Mouse (Mus musculus) spleen, embryonic (tissue): Measurements from ENCODE around the gene Mum1.

Experiments
- CTCF ChIA-PET: fragments of 350-600 bp; sonication (Branson Sonifier 250); formaldehyde crosslinking; loops from one replicate; lab custom pipeline; 2022; lab: Charles Lee

Mum1 gene

DNA sequence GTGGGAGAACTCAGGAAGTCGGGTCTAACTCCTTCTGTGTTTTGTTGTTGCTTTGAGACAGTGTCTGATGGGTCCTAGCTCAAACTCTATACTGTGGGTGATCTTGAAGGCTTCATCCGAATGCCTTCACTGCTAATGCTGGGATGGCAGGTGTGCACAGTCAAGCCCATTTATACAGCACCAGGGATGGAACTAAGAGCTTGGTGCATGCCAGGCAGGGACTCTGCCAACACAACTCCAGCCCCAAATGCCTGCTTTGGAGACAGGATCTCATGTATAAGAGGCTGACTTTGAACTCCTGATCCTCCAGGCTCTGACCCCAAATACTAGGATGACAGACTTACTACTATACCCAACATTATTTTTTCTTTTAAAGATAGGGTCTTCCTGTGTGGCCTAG lies 23.8 kb downstream of the Mum1 start:
- CTCF ChIA-PET = no interaction called here

GRCm38 (mm10) chr10:80250573-80250972 lies 24.3 kb downstream of the Mum1 start:
- CTCF ChIA-PET = no interaction called here

GRCm38 (mm10) chr10:80252011-80252410 lies 25.8 kb downstream of the Mum1 start:
- CTCF ChIA-PET = no interaction called here

GRCm38 (mm10) chr10:80252493-80253274 lies 26.4 kb downstream of the Mum1 start:
- CTCF ChIA-PET = no interaction called here

- CTCF ChIA-PET = no interaction called here
Measured at GRCm38 (mm10) chr10:80253551-80253950, 27.3 kb downstream of the Mum1 start.

DNA sequence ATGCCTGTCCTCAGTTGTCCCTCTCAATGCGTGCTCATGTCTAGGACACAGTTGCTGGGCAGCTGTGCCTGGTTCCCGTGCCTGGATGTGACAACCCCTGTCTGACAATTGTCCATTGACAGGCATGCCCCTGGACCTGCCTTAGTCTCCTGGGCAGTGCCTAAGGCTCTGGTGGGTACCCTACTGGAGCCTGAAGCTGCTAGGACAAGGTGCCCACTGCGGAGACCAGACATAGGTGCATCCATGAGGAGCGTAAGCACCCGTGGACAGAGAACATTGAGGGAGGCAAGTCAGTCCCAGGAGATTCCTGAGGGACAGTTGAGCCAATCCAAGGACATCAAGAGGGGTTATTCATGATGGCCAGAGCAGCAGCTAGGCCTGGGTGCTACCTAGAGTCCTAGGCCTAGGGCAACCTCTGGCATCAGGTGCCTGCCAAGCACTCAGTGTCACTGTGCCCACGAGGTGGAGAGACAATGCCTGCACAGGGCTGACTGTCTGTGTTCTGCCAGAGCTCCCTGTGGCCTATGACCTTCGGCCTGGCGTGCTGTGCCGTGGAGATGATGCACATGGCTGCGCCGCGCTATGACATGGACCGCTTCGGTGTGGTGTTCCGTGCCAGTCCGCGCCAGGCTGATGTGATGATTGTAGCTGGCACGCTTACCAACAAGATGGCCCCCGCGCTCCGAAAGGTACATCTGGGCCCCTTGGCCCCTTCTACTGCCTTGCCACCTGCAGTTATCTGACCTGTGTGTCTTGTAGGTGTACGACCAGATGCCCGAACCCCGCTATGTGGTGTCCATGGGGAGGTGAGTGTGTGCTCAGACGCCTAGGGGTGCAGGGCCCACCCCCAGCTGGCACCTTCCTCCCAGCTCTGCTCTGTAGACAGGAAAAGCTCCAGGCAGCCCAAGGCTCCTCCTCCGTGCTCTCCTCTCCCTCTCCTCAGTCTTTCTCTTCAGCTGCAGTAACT lies 28.4 kb downstream of the Mum1 start:
- CTCF ChIA-PET = no interaction called here

DNA sequence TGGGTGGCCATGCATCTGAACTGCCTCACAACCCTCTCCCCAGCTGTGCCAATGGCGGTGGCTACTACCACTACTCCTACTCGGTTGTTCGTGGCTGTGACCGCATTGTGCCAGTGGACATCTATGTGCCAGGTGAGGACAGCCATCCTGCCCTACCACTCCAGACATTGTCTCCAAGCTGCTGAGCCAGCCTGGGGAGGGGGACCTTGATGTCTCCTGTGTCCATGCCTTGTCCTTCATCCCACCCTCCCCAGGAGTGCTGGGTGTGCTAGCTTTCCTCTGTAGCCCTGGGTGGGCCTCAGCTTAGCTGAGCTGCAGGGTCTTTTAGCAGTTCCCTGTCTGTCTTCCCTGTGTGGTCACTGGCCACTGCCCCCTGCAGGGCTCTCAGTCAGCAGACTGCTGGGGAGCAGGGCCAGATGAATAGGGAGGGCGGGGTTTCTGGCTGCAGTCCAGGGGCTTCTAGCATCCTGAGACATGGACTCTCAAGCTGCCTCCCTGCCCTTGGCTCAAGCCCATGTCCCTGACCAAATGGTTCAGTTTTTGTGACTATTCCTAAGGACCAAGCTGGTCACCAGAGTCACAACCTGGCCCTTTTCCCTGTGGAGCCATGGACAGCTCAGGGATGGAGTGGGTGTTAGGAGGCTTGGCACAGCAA lies 29.8 kb downstream of the Mum1 start:
- CTCF ChIA-PET = no interaction called here

GRCm38 (mm10) chr10:80257936-80258335 lies 31.7 kb downstream of the Mum1 start:
- CTCF ChIA-PET = interaction anchor here (0.7 kb wide), 1 partner anchor 87 kb away, joined by 6 read pairs; no protein-coding TSS in a partner anchor

DNA sequence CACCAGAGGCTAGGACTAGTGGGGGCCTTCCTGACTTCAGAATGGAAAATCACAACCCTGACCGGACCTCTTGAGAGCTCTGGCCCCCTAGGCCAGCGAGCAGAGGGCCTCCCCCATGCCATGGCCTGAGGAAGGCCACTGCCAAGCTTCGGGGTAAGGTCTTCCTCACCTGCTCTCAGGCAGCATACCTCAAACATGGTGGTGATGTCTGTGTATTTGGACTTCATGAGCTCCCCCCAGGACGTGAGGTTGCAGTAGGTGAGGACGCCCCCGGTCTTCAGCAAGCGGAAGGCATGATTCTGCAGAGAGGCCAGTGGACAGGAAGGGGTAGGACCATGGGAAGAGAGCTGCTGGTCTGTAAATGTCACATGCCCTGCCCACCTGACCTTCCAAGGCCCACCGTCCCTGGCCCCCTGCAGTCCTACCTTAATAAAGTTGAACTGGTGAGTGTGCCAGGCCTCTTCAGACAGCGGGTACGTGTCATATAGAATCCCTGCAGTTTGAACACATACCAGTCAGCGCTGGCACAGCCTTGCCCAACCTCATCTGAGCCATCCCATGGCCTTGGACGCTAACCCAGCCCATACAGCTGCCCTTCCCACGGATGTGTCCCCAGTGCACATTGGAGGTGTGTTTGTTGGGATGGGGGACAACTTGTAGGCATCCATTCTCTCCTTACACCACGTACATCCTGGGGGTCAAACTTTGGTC lies 32.7 kb downstream of the Mum1 start:
- CTCF ChIA-PET = no interaction called here

DNA sequence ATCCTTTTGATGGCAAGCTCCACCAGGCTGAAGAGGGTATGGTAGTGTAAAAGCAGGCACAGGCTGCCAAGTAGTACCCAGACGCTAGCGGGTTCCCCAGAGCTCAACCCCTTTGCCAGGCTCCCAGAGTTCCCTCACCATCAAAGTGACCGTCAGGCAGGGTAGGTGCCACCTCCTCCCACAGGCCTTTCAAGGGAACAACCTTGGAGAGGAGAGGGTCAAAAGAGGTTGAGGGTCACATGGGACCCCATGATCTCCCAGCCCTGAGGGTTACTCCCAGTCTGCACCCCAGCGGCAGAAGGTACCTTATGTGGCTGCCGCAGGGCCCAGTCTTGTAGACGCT lies 33.2 kb downstream of the Mum1 start:
- CTCF ChIA-PET = no interaction called here

- CTCF ChIA-PET = no interaction called here
Measured at GRCm38 (mm10) chr10:80259861-80260641, 33.8 kb downstream of the Mum1 start.

DNA sequence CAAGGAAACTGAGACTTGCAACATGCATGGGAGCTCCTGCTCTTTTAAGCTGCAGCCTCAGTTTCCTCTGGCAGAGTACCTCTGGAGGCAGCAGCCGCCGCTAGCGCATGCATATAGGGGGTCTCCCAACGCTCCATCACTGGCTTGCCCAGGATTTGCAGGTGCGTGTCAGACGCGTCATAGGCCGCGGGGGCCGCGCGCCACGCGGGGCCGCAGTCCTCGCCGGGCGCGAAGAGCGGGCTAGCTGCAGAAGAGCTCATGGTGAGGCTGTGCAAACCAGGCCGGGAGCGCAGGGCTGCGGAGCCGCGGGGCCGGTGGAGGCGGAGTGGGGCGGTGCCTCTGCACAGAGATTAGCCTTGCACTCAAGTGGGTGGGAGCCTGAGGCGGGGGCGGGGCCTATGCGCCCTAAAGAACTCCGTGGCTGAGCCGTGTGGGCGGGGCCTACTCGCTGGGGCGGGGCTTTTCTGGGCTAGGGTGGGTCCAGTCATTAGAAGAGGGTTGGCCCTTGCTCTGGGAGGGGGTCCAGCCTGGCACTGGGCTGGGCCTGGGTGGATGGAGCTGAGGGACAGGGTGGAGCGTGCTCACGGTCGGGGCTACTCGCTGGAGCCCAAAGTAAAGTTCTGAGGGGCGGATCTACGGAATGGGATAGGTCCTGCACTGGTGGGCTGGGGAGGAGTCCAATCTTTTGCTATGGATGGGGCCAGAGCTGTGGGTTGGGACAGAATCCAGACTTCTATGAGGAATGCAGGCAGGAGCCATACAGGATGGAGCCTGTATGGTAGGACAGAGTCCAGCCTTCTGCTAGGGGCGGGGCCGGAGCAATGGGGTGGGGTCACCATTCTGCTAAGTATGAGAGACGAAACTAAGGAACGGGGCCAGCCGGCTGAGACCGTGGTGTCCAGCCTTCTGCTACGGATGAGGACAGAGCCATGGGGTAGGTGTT lies 34.7 kb downstream of the Mum1 start, which contains the start of the genes Gamt and Dazap1:
Gene Gamt, minus strand, starts transcription at position 371 of the 943 bp plus-strand sequence.
Gene Dazap1, plus strand, starts transcription at position 845 of the 943 bp plus-strand sequence.
- CTCF ChIA-PET = interaction anchor here (0.6 kb wide), 1 partner anchor 88 kb away, joined by 4 read pairs; the partner anchor contains the start of gene 1600002K03Rik

GRCm38 (mm10) chr10:80261585-80261968 lies 35.3 kb downstream of the Mum1 start:
- CTCF ChIA-PET = no interaction called here

DNA sequence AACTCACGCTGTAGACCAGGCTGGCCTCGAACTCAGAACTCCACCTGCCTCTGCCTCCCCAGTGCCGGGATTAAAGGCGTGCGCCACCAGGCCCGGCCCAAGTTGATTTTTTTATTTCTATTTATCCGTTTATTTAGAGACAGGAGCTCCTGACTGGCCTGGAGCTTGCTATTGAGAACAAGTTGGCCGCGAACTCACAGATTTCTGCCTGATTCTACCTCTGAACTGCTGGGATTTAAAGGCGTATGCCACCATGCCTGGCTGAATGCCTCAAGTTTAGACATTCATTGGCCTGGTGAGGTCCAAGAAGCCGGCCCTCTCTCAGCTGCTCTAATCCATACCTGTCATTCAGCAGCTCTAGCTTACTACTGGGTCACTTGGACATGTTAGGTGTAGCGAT lies 35.9 kb downstream of the Mum1 start:
- CTCF ChIA-PET = no interaction called here

DNA sequence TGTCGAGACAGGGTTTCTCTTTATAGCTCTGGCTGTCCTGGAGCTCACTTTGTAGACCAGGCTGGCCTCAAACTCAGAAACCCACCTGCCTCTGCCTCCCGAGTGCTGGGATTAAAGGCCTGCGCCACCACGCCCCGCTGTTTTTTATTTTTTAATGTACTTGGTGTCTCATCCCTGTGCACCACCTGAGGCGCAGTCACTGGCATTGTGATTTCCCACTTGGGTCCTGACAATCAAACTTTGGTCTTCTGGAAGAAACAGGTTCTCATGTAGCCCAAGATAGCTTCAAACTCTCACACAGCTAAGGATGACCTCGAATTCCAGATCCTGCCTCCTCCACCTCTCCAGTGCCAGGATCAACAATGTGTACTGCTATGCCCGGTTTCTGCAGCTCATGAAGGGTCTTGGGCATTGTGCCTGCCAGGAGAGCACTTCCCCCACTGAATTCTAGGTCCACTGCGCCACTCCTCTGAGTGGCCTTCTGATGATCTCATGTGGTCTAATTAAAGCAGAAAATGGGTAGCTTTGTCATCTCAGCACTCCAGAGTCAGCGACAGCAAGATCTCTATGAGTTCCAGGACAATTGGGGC lies 36.6 kb downstream of the Mum1 start:
- CTCF ChIA-PET = interaction anchor here (0.6 to 0.7 kb wide), 2 partner anchors 18 to 809 kb away, joined by 3 read pairs; no protein-coding TSS in a partner anchor

GRCm38 (mm10) chr10:80264341-80265148 lies 38.3 kb downstream of the Mum1 start:
- CTCF ChIA-PET = interaction anchor here (0.5 kb wide), 1 partner anchor 1232 kb away, joined by 4 read pairs; no protein-coding TSS in a partner anchor

DNA sequence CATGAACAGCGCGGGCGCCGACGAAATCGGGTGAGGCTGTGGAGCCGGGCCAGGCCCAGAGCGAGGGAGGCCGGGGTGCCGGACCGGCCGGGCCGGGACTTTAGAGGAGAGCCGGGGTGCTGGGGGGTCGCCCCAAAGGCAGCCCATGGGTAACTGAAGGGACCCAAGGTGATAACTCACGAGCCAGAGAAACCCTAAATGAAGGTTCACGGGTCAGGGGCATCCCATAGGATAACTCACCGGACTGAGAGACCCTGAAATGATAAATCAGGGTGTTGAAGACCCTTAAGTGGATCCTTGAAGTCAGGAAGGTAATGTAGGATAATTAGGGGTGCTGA lies 38.9 kb downstream of the Mum1 start:
- CTCF ChIA-PET = interaction anchor here (0.5 kb wide), 1 partner anchor 1232 kb away, joined by 4 read pairs; no protein-coding TSS in a partner anchor

DNA sequence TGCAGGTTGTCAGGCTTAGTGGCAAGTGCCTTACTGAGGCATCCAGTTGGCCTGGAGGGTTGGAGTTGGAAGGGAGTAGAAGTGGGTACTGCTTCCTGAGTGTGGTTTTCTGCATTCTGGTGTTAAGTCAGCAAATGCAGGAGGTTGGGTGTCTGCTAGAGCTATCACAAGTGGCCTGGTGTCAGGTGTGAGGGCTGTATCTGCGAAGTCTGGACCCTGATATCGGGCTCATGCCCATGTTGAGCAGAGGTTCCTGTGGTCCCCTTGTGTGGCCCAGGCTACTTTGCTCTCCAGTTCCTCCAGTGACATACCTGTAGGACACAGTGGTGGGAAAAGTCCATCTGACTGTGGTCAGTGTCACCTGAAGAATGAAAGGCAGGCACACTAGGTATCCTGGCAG lies 43.9 kb downstream of the Mum1 start:
- CTCF ChIA-PET = interaction anchor here (0.6 kb wide), 1 partner anchor 398 kb away, joined by 4 read pairs; no protein-coding TSS in a partner anchor
